Mouse (Mus musculus) heart, embryonic 11.5 days (tissue): Measurements from ENCODE around the gene Amn1. TPM values are rescaled to one million over a fixed set of nuclear protein-coding genes. Genes with fewer than 3 reads are reported as not detected.
A peak's percentile ranks its signal among the peaks of the same experiment; 100 is the strongest.
"Not testable (repeated sequence)": the region's sequence is repeated elsewhere in the genome, so short reads cannot be mapped to it uniquely, and the experiment has no call there.

Experiments used
- ATAC-seq: fragments of 200-750 bp; cut with Nextera tagmentation; replicated peaks from 2 replicates; pipeline ENCODE4 v1.8.0; 2017; ENCODE audit warnings: moderate library complexity; ENCODE audit not compliant: insufficient number of reproducible peaks, low FRiP score, low TSS enrichment
- H3K27ac ChIP-seq: fragments of 300-500 bp; sonication (generic); 2 replicates; pipeline ENCODE4 v1.5.1; 2014; ENCODE audit warnings: mild to moderate bottlenecking, low read depth, low read length
- H3K27me3 ChIP-seq: fragments of 300-500 bp; sonication (generic); 2 replicates; pipeline ENCODE4 v1.6.1; 2014; ENCODE audit warnings: mild to moderate bottlenecking, low read length, mixed read lengths; ENCODE audit not compliant: control insufficient read depth, insufficient read depth
- H3K36me3 ChIP-seq: fragments of 300-500 bp; sonication (generic); 2 replicates; pipeline ENCODE4 v1.6.1; 2014; ENCODE audit warnings: mild to moderate bottlenecking, low read length, moderate library complexity, mixed read lengths; ENCODE audit not compliant: control insufficient read depth, insufficient read depth
- H3K4me1 ChIP-seq: fragments of 300-500 bp; sonication (generic); 2 replicates; pipeline ENCODE4 v1.6.1; 2014; ENCODE audit warnings: low read length; ENCODE audit not compliant: control insufficient read depth, insufficient read depth
- H3K4me2 ChIP-seq: fragments of 300-500 bp; sonication (generic); 2 replicates; pipeline ENCODE4 v1.6.1; 2014; ENCODE audit warnings: mild to moderate bottlenecking, moderate library complexity
- H3K4me3 ChIP-seq: fragments of 300-500 bp; sonication (generic); 2 replicates; pipeline ENCODE4 v1.5.1; 2014; ENCODE audit warnings: low read depth, low read length
- H3K9ac ChIP-seq: fragments of 300-500 bp; sonication (generic); 2 replicates; pipeline ENCODE4 v1.6.1; 2014; ENCODE audit warnings: mild to moderate bottlenecking, low read depth, low read length, moderate library complexity
- H3K9me3 ChIP-seq: fragments of 300-500 bp; sonication (generic); replicated peaks from 2 replicates; pipeline ENCODE4 v1.6.1; 2016; ENCODE audit warnings: low read length; ENCODE audit not compliant: control insufficient read depth
- WGBS: fragments of 180-500 bp; shearing (Covaris S2); extraction: QIAGEN DNeasy Blood & Tissue Kit; methylation state at CpG from one replicate; pipeline ENCODE4 v1.1.7; 2014; ENCODE audit not compliant: insufficient replicate concordance; 5-methylcytosine and 5-hydroxymethylcytosine counted together
- polyA plus RNA-seq: library from polyadenylated mRNA; unstranded; fragments of >200 nt; fragmentation: Nextera tagmentation; extraction: Ambion mirVana; gene quantifications from 2 replicates; pipeline ENCODE4 v1.2.1, GENCODE M21; 2014

Gene Amn1
- polyA plus RNA-seq, 1 experiment from 2014 or later = 28.0 TPM

DNA sequence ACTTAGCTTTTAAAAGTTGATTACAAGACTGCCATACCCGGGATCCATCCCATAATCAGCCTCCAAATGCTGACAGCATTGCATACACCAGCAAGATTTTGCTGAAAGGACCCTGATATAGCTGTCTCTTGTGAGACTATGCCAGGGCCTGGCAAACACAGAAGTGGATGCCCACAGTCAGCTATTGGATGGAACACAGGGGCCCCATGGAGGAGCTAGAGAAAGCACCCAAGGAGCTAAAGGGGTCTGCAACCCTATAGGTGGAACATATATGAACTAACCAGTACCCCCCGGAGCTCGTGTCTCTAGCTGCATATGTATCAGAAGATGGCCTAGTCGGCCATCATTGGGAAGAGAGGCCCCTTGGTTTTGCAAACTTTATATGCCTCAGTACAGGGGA, 18.5 kb downstream of the Amn1 start:
- H3K4me2 ChIP-seq, H3K9me3 ChIP-seq, ATAC-seq, H3K27me3 ChIP-seq, H3K27ac ChIP-seq, H3K9ac ChIP-seq, H3K4me1 ChIP-seq, H3K4me3 ChIP-seq: not testable (repeated sequence)
- peaks cover 14% of the 10 kb centered on the region for H3K36me3 ChIP-seq
- WGBS = 84% methylated on average over 4 of the region's 4 CpGs

DNA sequence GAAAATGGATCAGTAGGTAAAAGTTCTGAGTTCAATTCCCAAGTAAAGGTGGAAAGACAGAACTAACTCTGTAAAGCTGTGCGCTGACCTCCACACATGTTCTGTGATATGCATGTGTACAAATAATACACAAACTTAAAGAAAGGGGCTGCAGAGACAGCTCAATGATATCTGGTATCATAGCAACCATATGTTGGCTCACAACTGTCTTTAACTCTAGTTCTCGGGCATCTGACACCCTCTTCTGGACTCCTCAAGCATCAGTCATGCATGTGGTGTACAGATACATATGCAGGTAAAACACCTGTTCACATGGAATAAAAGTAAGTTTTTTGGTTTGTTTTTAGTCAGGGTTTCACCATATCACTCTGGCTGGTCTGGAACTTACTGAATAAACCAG, 20.1 kb downstream of the Amn1 start:
- Histone ChIP-seq H3K27me3 (no peaks in the 10 kb centered on the region), H3K4me1 (no peaks in the 10 kb centered on the region), H3K27ac (no peak overlapping the region), H3K9me3 (no peaks in the 10 kb centered on the region), H3K36me3 (peaks cover 14% of the 10 kb centered on the region), H3K4me2 (no peak overlapping the region), H3K4me3 (no peak overlapping the region), H3K9ac (no peak overlapping the region)
- 84% methylated on average over 2 of the region's 2 CpGs for WGBS
- no peak for ATAC-seq

DNA sequence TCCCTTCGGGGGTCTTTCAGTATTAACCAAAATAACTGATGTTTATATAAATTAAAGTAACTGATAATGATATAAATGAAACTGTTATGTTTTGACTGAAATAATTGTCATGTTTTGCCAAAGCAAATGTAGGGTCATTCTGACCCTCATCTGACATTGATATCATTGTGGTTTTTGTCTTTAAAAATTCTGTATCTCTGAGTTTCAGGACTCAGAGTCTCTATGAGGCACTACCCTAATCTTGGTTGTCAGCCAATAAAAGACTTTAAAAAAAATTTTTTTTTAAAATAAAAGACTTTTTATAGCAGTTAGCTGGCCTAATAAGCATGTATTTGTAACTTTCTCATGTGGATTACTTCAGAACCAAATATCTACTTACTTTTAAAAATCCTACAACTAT, 20.8 kb downstream of the Amn1 start:
- Histone ChIP-seq H3K4me1 (no peaks in the 10 kb centered on the region), H3K4me3 (no peak overlapping the region), H3K27me3 (no peaks in the 10 kb centered on the region), H3K4me2 (no peak overlapping the region), H3K9me3 (no peaks in the 10 kb centered on the region), H3K36me3 (peaks cover 14% of the 10 kb centered on the region), H3K9ac (no peak overlapping the region), H3K27ac (no peak overlapping the region)
- 87% methylated on average over 1 of the region's 1 CpGs for WGBS
- ATAC-seq = no peak

DNA sequence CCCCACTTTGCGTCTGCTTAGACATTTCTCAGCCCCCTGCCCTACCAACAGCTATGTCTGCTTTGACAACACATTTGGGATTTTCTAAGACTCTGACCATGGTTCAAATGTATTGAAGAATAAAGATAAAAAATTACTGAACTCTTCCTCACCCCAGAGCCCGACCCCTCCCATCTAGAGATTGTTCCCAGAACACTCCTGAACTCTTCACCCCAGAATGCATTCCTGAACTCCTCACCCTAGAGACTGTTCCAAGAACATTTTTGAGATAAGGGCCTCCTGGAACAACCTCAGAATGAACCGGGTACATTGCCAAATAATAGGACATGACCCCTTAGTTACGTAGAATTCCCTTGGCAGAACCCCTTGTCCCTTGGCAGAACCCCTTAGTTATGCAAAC, 21.5 kb downstream of the Amn1 start:
- not testable (repeated sequence) for H3K27ac ChIP-seq, ATAC-seq, H3K27me3 ChIP-seq, H3K4me1 ChIP-seq, H3K4me3 ChIP-seq, H3K4me2 ChIP-seq, H3K9ac ChIP-seq, H3K9me3 ChIP-seq
- peaks cover 16% of the 10 kb centered on the region for H3K36me3 ChIP-seq
- WGBS = 70% methylated on average over 2 of the region's 4 CpGs

DNA sequence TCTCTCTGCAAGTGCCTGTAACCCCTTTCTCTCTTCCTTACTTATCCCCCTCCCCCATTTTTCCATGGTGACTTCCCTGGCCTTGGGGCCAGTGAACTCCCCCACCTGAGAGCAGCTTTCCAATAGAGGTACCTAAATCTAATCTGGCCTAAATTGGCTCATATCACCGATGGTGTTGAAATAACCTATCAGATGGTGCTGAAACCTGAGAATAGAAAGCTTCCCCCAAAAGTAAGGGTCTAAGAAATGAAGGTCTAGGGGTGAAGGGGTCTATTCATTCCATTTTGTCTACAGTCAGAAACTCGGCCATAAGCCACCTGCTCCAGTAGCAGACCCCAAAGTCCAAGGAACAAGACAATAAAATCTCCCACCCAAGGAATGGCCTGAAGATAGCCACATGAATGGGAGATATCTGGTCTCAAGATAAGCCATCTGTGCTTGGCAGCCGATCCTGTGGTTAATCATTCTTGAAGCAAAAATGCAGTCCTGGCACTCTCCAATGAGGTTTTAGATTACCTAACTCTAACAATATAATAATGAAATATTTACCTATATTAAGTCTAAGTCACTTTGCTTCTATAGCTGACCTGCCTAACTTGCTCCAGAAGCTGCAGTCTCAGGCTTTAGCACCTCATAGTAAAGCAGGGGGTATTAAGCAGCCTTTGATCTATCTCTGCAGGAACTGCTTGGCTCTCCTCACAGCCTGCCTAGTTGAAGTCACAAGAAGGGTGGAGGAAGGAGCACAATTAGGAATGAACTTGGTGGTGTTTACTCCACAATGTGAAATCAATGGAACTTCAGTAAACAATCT, 33.3 kb downstream of the Amn1 start:
- H3K27ac ChIP-seq = 0 out of 2 replicates have a peak overlapping the region, but pooled peaks have one; percentile 4
- no peak for ATAC-seq

DNA sequence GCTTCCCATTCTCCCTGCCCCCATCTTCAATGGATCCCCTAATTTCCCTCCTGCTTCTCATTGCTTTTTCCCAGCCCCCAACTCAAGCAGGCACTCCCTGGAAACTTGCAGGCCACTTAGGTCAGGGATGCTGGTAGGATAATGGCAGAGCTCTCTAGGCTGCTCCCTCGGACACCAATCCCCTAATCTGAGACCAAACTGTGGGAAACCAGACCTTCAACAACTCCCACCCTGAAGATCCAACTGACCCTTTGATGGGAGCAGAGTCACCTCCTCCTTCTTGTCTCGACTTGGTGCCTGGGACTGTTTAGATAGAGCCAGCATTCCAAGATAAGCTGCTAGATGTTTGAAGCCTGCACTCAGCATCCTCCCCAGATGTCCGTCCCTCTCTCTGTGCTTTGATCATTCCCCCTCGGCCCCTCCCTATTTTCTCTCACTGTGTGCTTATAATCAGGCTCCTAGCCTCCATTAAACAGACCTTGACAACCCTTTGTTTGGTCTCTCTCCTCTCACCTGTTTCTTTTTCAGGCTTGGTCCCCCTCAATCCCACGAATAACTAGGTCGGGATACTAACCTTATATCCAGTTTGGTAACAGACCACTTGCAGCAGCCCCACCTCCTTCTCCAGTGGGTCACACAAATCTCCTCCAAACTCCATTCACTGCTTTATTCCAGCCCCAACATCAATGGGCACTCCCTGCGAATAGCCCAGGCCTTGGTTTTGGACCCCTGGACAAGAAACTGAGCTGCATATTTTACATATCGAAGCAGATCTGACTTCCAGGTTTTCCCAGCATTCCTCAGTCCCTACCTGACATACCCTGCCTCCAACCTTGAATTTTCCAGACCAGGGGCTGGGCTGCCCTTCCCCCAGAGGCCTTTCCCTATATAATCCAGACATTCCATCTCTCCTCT, 34.1 kb downstream of the Amn1 start:
- peak; percentile 31 for ATAC-seq
- peak overlapping the region; percentile 4; the same call in 1 of the 2 replicates for H3K27ac ChIP-seq
- no peaks in the 10 kb centered on the region for H3K9me3 ChIP-seq
- no peak overlapping the region for H3K9ac ChIP-seq
- H3K4me2 ChIP-seq = no peak overlapping the region
- H3K4me1 ChIP-seq = peaks cover 14% of the 10 kb centered on the region
- no peak overlapping the region for H3K4me3 ChIP-seq
- no peaks in the 10 kb centered on the region for H3K27me3 ChIP-seq
- 11% methylated on average over 8 of the region's 8 CpGs for WGBS
- H3K36me3 ChIP-seq = peaks cover 4% of the 10 kb centered on the region; the same call in 1 of the 2 replicates

More for the DNA sequence above, 33.3 kb downstream of the Amn1 start:
- no peaks in the 10 kb centered on the region for H3K27me3 ChIP-seq
- no peak overlapping the region for H3K4me3 ChIP-seq
- no peaks in the 10 kb centered on the region for H3K9me3 ChIP-seq
- peaks cover 4% of the 10 kb centered on the region; the same call in 1 of the 2 replicates for H3K36me3 ChIP-seq
- no peak overlapping the region for H3K4me2 ChIP-seq
- WGBS = 24% methylated on average over 3 of the region's 3 CpGs
- H3K9ac ChIP-seq = no peak overlapping the region
- H3K4me1 ChIP-seq = peaks cover 14% of the 10 kb centered on the region

DNA sequence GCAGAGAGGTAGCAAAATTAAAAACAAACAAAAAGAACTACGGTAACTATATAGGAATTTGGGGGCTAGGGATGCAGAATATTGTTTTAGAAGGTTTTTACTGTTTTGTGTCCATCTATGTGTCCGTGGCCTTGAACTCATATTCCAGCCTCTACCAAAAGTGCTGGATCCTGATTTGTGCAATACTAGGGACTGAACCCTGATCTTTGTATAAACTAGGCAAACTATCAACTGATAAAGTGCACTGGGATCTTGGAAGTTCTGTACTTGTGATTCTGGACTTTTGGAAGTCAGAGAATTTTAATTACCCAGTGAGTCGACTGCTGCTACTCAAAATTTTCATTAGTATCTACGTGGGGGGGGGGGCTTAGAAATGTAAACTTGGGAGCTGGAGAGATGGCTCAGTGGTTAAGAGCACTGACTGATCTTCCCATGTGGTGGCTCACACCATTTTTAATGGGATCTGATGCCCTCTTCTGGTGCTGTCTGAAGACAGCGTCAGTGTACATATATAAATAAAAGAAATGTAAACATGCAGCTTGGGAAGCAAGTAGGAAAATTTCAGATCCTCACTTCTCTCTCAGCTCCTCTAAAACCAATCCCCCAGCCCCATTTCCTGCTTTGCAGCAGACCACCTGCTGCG, 34.9 kb downstream of the Amn1 start:
- no peak for ATAC-seq
- H3K4me1 ChIP-seq = peaks cover 14% of the 10 kb centered on the region
- no peak overlapping the region for H3K4me3 ChIP-seq
- no peaks in the 10 kb centered on the region for H3K27me3 ChIP-seq
- H3K27ac ChIP-seq = no peak overlapping the region
- 28% methylated on average over 6 of the region's 6 CpGs for WGBS
- peaks cover 4% of the 10 kb centered on the region; the same call in 1 of the 2 replicates for H3K36me3 ChIP-seq
- no peaks in the 10 kb centered on the region for H3K9me3 ChIP-seq
- no peak overlapping the region for H3K9ac ChIP-seq
- no peak overlapping the region for H3K4me2 ChIP-seq

DNA sequence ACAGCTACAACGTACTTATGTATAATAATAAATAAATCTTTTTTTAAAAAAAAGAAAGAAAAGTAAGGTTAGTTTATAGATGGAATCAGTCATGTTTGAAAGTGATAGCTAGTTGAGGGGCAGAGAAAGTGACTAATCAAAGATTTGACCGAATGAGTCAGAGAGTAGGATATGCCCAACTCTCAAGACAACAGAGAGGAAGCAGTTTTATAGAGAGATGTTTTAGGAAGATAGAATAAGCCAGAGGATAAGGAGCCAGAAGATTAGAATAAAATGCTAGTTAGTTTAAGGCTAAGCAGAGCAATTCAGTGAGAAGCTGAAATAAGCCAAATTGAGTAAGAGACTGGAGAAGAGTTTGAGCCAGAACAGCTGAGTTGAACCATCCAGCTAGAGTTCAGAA, 36.4 kb downstream of the Amn1 start:
- no peaks in the 10 kb centered on the region for H3K27me3 ChIP-seq
- H3K36me3 ChIP-seq = peaks cover 4% of the 10 kb centered on the region; the same call in 1 of the 2 replicates
- no peak overlapping the region for H3K9ac ChIP-seq
- no peaks in the 10 kb centered on the region for H3K9me3 ChIP-seq
- 83% methylated on average over 2 of the region's 2 CpGs for WGBS
- ATAC-seq = no peak
- H3K27ac ChIP-seq = no peak overlapping the region
- H3K4me3 ChIP-seq = no peak overlapping the region
- H3K4me2 ChIP-seq = no peak overlapping the region
- peaks cover 14% of the 10 kb centered on the region for H3K4me1 ChIP-seq
